Mouse (Mus musculus): Measurements from ENCODE around the gene Agfg1.
"Not testable (repeated sequence)": the region's sequence is repeated elsewhere in the genome, so short reads cannot be mapped to it uniquely, and the experiment has no call there.

Agfg1 gene

GRCm38 (mm10) chr1:82901201-82901600 is 61.9 kb downstream of the Agfg1 start:
- DNase-seq (ENCODE audit: low spot score in 2 of 2) = no peak

- DNase-seq (ENCODE audit: low spot score in 2 of 2) = no peak
Measured at GRCm38 (mm10) chr1:82905886-82906285, 66.6 kb downstream of the Agfg1 start.

GRCm38 (mm10) chr1:82913025-82913424 is 73.7 kb downstream of the Agfg1 start, which contains the start of gene A030005L19Rik:
Gene A030005L19Rik (plus strand): TSS chr1:82913325.
- DNase-seq (ENCODE audit: low spot score in 2 of 2) = no peak

- not testable (repeated sequence) for DNase-seq (ENCODE audit: low spot score in 2 of 2)
Measured at GRCm38 (mm10) chr1:82913434-82913833, 74.2 kb downstream of the Agfg1 start.

GRCm38 (mm10) chr1:82924650-82925049 is 85.4 kb downstream of the Agfg1 start, which contains the start of gene A030014E15Rik:
Gene A030014E15Rik (plus strand): TSS chr1:82924917.
- DNase-seq (ENCODE audit: low spot score in 2 of 2) = no peak

- not testable (repeated sequence) for DNase-seq (ENCODE audit: low spot score in 2 of 2)
Measured at GRCm38 (mm10) chr1:82930558-82930957, 91.3 kb downstream of the Agfg1 start.

GRCm38 (mm10) chr1:82931326-82931725 is 92.0 kb downstream of the Agfg1 start, which contains the start of gene Gm6217:
Gene Gm6217 (minus strand): TSS chr1:82931399.
- DNase-seq (ENCODE audit: low spot score in 2 of 2) = not testable (repeated sequence)

GRCm38 (mm10) chr1:82938666-82939065 is 99.4 kb downstream of the Agfg1 start:
- no peak for DNase-seq (ENCODE audit: low spot score in 2 of 2)

- not testable (repeated sequence) for DNase-seq (ENCODE audit: low spot score in 2 of 2)
Measured at GRCm38 (mm10) chr1:82942505-82942904, 103.2 kb downstream of the Agfg1 start.

- DNase-seq (ENCODE audit: low spot score in 2 of 2) = not testable (repeated sequence)
Measured at GRCm38 (mm10) chr1:82943295-82943694, 104.0 kb downstream of the Agfg1 start, which contains the start of gene A030003K21Rik. Gene A030003K21Rik (minus strand): TSS chr1:82943388.

- DNase-seq (ENCODE audit: low spot score in 2 of 2) = not testable (repeated sequence)
Measured at GRCm38 (mm10) chr1:82946029-82946428, 106.7 kb downstream of the Agfg1 start.

- DNase-seq (ENCODE audit: low spot score in 2 of 2) = no peak
Measured at GRCm38 (mm10) chr1:82948601-82949000, 109.3 kb downstream of the Agfg1 start.
